Mouse (Mus musculus) embryonic facial prominence, embryonic 12.5 days (tissue): ENCODE results near the gene Tril. TPM values are rescaled to one million over a fixed set of nuclear protein-coding genes. Genes with fewer than 3 reads are reported as not detected.

Experiments used
- ATAC-seq: fragments of 200-750 bp; cut with Nextera tagmentation; 2 replicates; pipeline ENCODE4 v1.8.0; 2017; ENCODE audit not compliant: insufficient number of reproducible peaks, insufficient read depth, low FRiP score, low TSS enrichment
- H3K27ac ChIP-seq: fragments of 300-500 bp; sonication (generic); 2 replicates; pipeline ENCODE4 v1.5.1; 2016; ENCODE audit warnings: mild to moderate bottlenecking
- H3K27me3 ChIP-seq: fragments of 300-500 bp; sonication (generic); 2 replicates; pipeline ENCODE4 v1.6.1; 2016; ENCODE audit warnings: mild to moderate bottlenecking, moderate library complexity
- H3K36me3 ChIP-seq: fragments of 300-500 bp; sonication (generic); 2 replicates; pipeline ENCODE4 v1.6.1; 2016; ENCODE audit warnings: mild to moderate bottlenecking
- H3K4me1 ChIP-seq: fragments of 300-500 bp; sonication (generic); 2 replicates; pipeline ENCODE4 v1.6.1; 2016
- H3K4me2 ChIP-seq: fragments of 300-500 bp; sonication (generic); replicated peaks from 2 replicates; pipeline ENCODE4 v1.6.1; 2016; ENCODE audit warnings: mild to moderate bottlenecking, moderate library complexity
- H3K4me3 ChIP-seq: fragments of 300-500 bp; sonication (generic); 2 replicates; pipeline ENCODE4 v1.5.1; 2016; ENCODE audit warnings: mild to moderate bottlenecking
- H3K9ac ChIP-seq: fragments of 300-500 bp; sonication (generic); 2 replicates; pipeline ENCODE4 v1.6.1; 2016; ENCODE audit warnings: mild to moderate bottlenecking, moderate library complexity
- H3K9me3 ChIP-seq: fragments of 300-500 bp; sonication (generic); 2 replicates; pipeline ENCODE4 v1.6.1; 2016; ENCODE audit warnings: mild to moderate bottlenecking, moderate library complexity
- WGBS: fragments of 180-500 bp; shearing (Covaris S2); methylation state at CpG from one replicate; pipeline ENCODE4 v1.1.7; 2016; 5-methylcytosine and 5-hydroxymethylcytosine counted together
- polyA plus RNA-seq: library from polyadenylated mRNA; unstranded; fragments of >200 nt; fragmentation: Nextera tagmentation; extraction: Ambion mirVana; gene quantifications from 2 replicates; pipeline ENCODE4 v1.2.1, GENCODE M21; 2016

The Tril gene
- polyA plus RNA-seq, 1 experiment from 2014 or later: 77.0 TPM

DNA sequence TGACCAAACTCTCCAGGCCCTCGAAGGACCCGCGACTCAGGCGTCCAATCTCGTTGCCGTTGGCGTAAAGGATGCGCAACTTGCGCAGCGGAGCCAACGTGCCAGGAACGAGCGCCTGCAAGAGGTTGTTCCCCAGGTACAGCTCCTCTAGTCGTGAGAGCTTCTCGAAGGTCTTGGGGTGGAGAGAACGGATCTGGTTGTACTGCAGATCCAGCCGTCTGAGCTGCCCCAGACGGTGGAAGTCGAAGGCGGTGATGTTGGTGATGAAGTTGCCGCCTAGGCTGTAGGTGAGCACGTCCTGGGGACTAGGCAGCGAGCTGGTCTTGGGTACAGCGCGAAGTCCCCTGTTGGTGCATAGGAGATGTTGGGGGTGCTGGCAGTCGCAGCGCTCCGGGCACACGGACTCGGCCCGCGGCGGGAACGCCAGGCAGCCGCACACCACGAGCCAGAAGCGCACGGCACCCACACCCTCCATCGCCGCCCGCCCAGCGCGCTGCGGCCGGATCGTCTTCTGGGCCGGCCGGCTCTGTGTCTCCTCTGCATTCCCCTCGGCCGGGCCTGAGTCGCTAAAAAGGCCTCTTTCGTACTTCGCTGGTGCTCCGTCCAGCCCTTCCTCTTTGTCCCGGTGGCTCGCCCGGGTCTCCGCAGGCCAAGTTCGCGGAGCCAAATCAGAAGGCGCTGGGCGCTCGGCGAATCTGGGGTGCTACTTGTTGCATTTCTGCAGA, 707 bp downstream of the Tril start:
- Histone ChIP-seq H3K9ac (peak overlapping the region; percentile 80), H3K27me3 (peaks cover 8% of the 10 kb centered on the region; the same call in 1 of the 2 replicates), H3K4me3 (peak overlapping the region; percentile 56), H3K4me1 (peaks cover 39% of the 10 kb centered on the region), H3K27ac (peak overlapping the region; percentile 93), H3K36me3 (no peaks in the 10 kb centered on the region), H3K9me3 (no peaks in the 10 kb centered on the region), H3K4me2 (peak overlapping the region; percentile 93)
- ATAC-seq: 0 out of 2 replicates have a peak, but pooled peaks have one; percentile 11
- under 1% methylated on average over 63 of the region's 64 CpGs for WGBS

GRCm38 (mm10) chr6:53818732-53819661, 1.6 kb downstream of the Tril start:
- Histone ChIP-seq H3K4me1 (peaks cover 39% of the 10 kb centered on the region), H3K27me3 (peaks cover 8% of the 10 kb centered on the region; the same call in 1 of the 2 replicates), H3K27ac (peak overlapping the region; percentile 93), H3K4me2 (peak overlapping the region; percentile 93), H3K36me3 (no peaks in the 10 kb centered on the region), H3K4me3 (peak overlapping the region; percentile 56), H3K9ac (peak overlapping the region; percentile 80), H3K9me3 (no peaks in the 10 kb centered on the region)
- no peak; the same call in 1 of the 2 replicates for ATAC-seq
- WGBS: 2% methylated on average over 52 of the region's 52 CpGs

DNA sequence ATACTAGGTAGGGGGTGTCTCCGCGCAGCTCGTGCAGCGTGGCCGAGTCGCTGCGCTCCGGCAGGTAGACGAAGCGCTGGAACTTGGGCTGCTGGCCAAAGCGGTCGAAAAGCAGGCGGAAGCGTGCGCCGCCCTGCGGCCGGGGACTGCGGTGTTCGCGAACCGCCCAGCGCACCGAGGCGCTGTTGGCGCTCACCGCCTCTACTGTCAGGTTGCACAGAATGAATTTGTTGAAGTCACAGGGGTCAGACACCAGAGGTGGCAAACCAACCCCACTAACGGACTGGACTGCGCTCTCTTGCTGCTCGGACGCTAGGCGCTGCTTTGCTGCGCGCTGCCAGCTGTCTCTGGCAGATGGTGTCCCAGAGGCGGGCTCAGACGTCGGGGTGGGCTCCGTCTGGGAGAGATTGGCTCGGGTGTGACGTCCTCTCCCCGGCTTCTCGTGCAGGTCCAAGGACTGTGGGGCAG, 2.3 kb downstream of the Tril start:
- Histone ChIP-seq H3K27me3 (peaks cover 8% of the 10 kb centered on the region; the same call in 1 of the 2 replicates), H3K9me3 (no peaks in the 10 kb centered on the region), H3K4me2 (peak overlapping the region; percentile 93), H3K4me3 (peak overlapping the region; percentile 56), H3K9ac (peak overlapping the region; percentile 80), H3K36me3 (no peaks in the 10 kb centered on the region), H3K27ac (peak overlapping the region; percentile 93), H3K4me1 (peaks cover 39% of the 10 kb centered on the region)
- WGBS: 1% methylated on average over 42 of the region's 42 CpGs
- 0 out of 2 replicates have a peak, but pooled peaks have one; percentile 35 for ATAC-seq

DNA sequence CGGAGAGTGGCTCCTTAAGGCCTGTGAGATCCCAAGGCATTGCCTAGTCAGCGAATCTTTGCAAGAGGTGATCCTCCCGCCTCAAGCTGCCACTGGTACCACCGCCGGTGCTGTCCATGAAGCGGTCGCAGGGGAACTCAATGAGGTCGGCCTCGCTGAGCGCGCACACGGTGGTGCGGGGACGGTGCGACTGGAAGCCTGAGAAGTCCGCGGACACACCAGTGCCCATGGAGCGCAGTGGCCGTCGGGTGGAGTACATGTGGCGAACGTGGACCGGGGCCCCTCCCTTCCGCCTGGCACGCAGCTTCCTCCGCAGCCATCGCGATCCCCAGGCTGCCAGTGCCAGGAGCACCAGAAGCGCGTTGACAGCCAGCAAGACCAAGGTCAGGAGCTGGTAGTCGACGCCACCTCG, 2.9 kb downstream of the Tril start:
- Histone ChIP-seq H3K27me3 (peaks cover 8% of the 10 kb centered on the region; the same call in 1 of the 2 replicates), H3K9me3 (no peaks in the 10 kb centered on the region), H3K4me3 (peak overlapping the region; percentile 56), H3K9ac (peak overlapping the region; percentile 80), H3K36me3 (no peaks in the 10 kb centered on the region), H3K4me2 (peak overlapping the region; percentile 93), H3K27ac (peak overlapping the region; percentile 93; the same call in 1 of the 2 replicates), H3K4me1 (peaks cover 39% of the 10 kb centered on the region)
- ATAC-seq: no peak
- WGBS: 11% methylated on average over 33 of the region's 33 CpGs

DNA sequence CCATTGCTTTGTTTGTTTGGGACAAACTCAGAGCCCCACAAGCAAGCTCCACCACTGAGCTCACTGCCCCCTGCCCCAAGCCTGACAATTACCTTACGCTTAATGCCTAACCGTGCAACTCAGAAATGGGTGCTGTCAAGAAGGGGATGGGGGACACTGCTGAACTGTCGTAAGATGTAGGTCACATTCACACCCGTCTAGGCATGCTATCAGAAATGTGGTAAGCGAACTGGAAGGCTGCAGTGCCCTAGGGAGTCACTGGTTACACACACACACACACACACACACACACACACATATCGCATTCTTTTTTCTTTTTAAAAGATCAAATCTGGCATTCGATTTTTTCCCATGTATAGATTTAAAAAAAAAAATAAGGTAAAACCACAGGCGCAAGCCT, 4.0 kb downstream of the Tril start:
- H3K9ac ChIP-seq: peak overlapping the region; percentile 80; the same call in 1 of the 2 replicates
- no peak for ATAC-seq
- peak overlapping the region; percentile 93 for H3K4me2 ChIP-seq
- H3K4me3 ChIP-seq: peak overlapping the region; percentile 56
- H3K9me3 ChIP-seq: no peaks in the 10 kb centered on the region
- H3K36me3 ChIP-seq: no peaks in the 10 kb centered on the region
- peaks cover 35% of the 10 kb centered on the region for H3K4me1 ChIP-seq
- H3K27ac ChIP-seq: no peak overlapping the region
- H3K27me3 ChIP-seq: peaks cover 8% of the 10 kb centered on the region; the same call in 1 of the 2 replicates
- 62% methylated on average over 8 of the region's 8 CpGs for WGBS

GRCm38 (mm10) chr6:53815691-53816090, 4.9 kb downstream of the Tril start:
- Histone ChIP-seq H3K4me2 (peak overlapping the region; percentile 28), H3K9me3 (no peaks in the 10 kb centered on the region), H3K27ac (no peak overlapping the region), H3K27me3 (peaks cover 8% of the 10 kb centered on the region; the same call in 1 of the 2 replicates), H3K9ac (no peak overlapping the region; the same call in 1 of the 2 replicates), H3K36me3 (no peaks in the 10 kb centered on the region), H3K4me1 (peaks cover 30% of the 10 kb centered on the region), H3K4me3 (no peak overlapping the region)
- 51% methylated on average over 7 of the region's 7 CpGs for WGBS
- no peak for ATAC-seq

GRCm38 (mm10) chr6:53814214-53814613, 6.4 kb downstream of the Tril start:
- ATAC-seq: no peak
- no peak overlapping the region for H3K27ac ChIP-seq
- no peak overlapping the region for H3K9ac ChIP-seq
- no peak overlapping the region for H3K4me2 ChIP-seq
- H3K4me3 ChIP-seq: no peak overlapping the region
- H3K36me3 ChIP-seq: no peaks in the 10 kb centered on the region
- no peaks in the 10 kb centered on the region for H3K9me3 ChIP-seq
- H3K27me3 ChIP-seq: peaks cover 6% of the 10 kb centered on the region; the same call in 1 of the 2 replicates
- peaks cover 29% of the 10 kb centered on the region for H3K4me1 ChIP-seq

DNA sequence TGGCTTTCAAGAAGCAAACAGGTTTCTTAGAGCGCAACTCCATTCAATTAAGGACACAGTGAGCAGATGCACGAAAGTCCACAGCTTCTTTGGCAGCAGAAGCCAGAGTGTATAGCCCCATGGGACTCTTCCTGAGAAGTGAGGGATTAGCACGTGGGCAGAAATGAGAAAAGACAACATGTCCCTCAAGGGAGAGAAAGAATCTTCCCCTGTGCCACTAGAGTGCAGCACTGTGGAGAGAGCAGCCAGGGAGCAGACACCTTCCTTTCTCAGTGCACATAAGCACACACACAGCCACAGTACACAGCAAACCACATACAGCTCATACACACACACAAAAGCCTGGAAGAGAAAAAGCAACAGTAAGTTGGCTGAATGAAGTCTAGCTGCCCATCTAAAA, 8.4 kb downstream of the Tril start:
- H3K9ac ChIP-seq: no peak overlapping the region
- no peak overlapping the region for H3K4me3 ChIP-seq
- no peak for ATAC-seq
- no peak overlapping the region for H3K27ac ChIP-seq
- H3K36me3 ChIP-seq: no peaks in the 10 kb centered on the region
- H3K4me2 ChIP-seq: no peak overlapping the region
- H3K9me3 ChIP-seq: no peaks in the 10 kb centered on the region
- peaks cover 11% of the 10 kb centered on the region; the same call in 1 of the 2 replicates for H3K4me1 ChIP-seq
- WGBS: 64% methylated on average over 3 of the region's 3 CpGs
- H3K27me3 ChIP-seq: no peaks in the 10 kb centered on the region

DNA sequence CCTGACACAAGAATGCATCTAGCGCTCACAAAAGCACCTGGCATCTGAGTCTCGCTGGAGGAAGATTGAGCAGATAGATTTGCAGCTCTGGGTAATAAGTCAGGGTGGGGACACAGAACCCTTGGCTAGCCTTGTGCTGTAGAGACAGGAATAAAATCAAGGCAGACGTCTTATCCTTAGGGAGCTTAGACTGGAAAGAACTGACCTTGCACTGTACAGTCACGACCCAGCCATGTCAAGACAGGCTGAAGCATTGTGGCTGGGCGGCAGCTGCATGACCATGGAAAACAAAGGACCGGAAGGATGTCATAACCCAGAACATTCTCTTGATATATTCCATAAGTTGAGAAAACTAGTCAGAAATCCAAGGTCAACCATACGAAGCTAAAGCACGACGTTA, 11.8 kb downstream of the Tril start:
- Histone ChIP-seq H3K4me1 (no peaks in the 10 kb centered on the region), H3K9ac (no peak overlapping the region), H3K9me3 (no peaks in the 10 kb centered on the region), H3K4me3 (no peak overlapping the region), H3K27me3 (no peaks in the 10 kb centered on the region), H3K4me2 (no peak overlapping the region), H3K36me3 (no peaks in the 10 kb centered on the region), H3K27ac (no peak overlapping the region)
- WGBS: 77% methylated on average over 9 of the region's 9 CpGs
- no peak for ATAC-seq

GRCm38 (mm10) chr6:53807185-53807584, 13.4 kb downstream of the Tril start:
- Histone ChIP-seq H3K27me3 (no peaks in the 10 kb centered on the region), H3K9ac (no peak overlapping the region), H3K4me2 (no peak overlapping the region), H3K4me1 (no peaks in the 10 kb centered on the region), H3K4me3 (no peak overlapping the region), H3K9me3 (no peaks in the 10 kb centered on the region), H3K27ac (no peak overlapping the region), H3K36me3 (no peaks in the 10 kb centered on the region)
- no peak for ATAC-seq
- 64% methylated on average over 3 of the region's 3 CpGs for WGBS

DNA sequence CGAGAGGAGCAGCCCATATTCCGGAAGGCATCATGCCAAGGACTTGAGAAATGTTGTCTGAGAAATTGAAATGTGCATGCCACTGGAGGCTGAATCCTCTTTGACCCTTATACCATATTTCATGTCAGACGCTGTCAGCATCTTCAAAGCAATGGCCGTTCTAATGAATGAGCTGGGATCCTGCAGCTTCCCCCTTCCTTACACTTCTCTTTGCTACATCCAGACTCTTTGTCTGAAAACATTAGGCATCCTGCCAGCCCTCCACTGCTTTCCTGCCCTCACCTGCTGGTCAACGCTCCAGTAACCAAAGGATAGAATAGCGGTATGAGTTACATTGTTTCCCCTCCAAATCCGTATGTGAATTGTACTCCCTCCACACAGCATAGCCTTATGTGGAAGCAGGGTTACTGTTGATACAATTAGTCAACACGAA, 14.0 kb downstream of the Tril start:
- Histone ChIP-seq H3K4me2 (no peak overlapping the region), H3K9ac (no peak overlapping the region), H3K27me3 (no peaks in the 10 kb centered on the region), H3K27ac (no peak overlapping the region), H3K4me1 (peaks cover 5% of the 10 kb centered on the region), H3K4me3 (no peak overlapping the region), H3K36me3 (no peaks in the 10 kb centered on the region), H3K9me3 (no peaks in the 10 kb centered on the region)
- WGBS: 67% methylated on average over 8 of the region's 8 CpGs
- ATAC-seq: no peak
